Mouse (Mus musculus) limb, embryonic 11.5 days (tissue): ENCODE data around the gene Mphosph10. TPM values are rescaled to one million over a fixed set of nuclear protein-coding genes. Genes with fewer than 3 reads are reported as not detected.

Experiments used
- ATAC-seq: fragments of 200-750 bp; cut with Nextera tagmentation; 2 replicates; pipeline ENCODE4 v1.8.0; 2017; ENCODE audit warnings: low read depth; ENCODE audit not compliant: insufficient number of reproducible peaks, low FRiP score, low TSS enrichment
- DNase-seq: peaks from one replicate; pipeline ENCODE4 v3.0.0-alpha.2; 2015; ENCODE audit warnings: low spot score
- H3K27ac ChIP-seq: fragments of 300-500 bp; sonication (generic); replicated peaks from 2 replicates; pipeline ENCODE4 v1.5.1; 2014; ENCODE audit warnings: low read depth, mild to moderate bottlenecking, low read length
- H3K27me3 ChIP-seq: fragments of 300-500 bp; sonication (generic); 2 replicates; pipeline ENCODE4 v1.6.1; 2014; ENCODE audit warnings: mild to moderate bottlenecking, low read length, mixed read lengths; ENCODE audit not compliant: control insufficient read depth, insufficient read depth
- H3K36me3 ChIP-seq: fragments of 300-500 bp; sonication (generic); 2 replicates; pipeline ENCODE4 v1.6.1; 2014; ENCODE audit warnings: mild to moderate bottlenecking, low read length, moderate library complexity, mixed read lengths; ENCODE audit not compliant: control insufficient read depth, insufficient read depth
- H3K4me1 ChIP-seq: fragments of 300-500 bp; sonication (generic); 2 replicates; pipeline ENCODE4 v1.6.1; 2014; ENCODE audit warnings: low read length, mixed read lengths; ENCODE audit not compliant: control insufficient read depth, insufficient read depth
- H3K4me2 ChIP-seq: fragments of 300-500 bp; sonication (generic); 2 replicates; pipeline ENCODE4 v1.6.1; 2014; ENCODE audit warnings: low read depth, mild to moderate bottlenecking, moderate library complexity; ENCODE audit not compliant: severe bottlenecking
- H3K4me3 ChIP-seq: fragments of 300-500 bp; sonication (generic); 2 replicates; pipeline ENCODE4 v1.5.1; 2014; ENCODE audit warnings: low read depth, low read length
- H3K9ac ChIP-seq: fragments of 300-500 bp; sonication (generic); 2 replicates; pipeline ENCODE4 v1.6.1; 2014; ENCODE audit warnings: mild to moderate bottlenecking, low read length
- H3K9me3 ChIP-seq: fragments of 300-500 bp; sonication (generic); 2 replicates; pipeline ENCODE4 v1.6.1; 2016; ENCODE audit warnings: low read length; ENCODE audit not compliant: control insufficient read depth
- WGBS: fragments of 180-500 bp; shearing (Covaris S2); extraction: QIAGEN DNeasy Blood & Tissue Kit; methylation state at CpG from one replicate; pipeline ENCODE4 v1.1.7; 2014; 5-methylcytosine and 5-hydroxymethylcytosine counted together
- polyA plus RNA-seq: library from polyadenylated mRNA; unstranded; fragments of >200 nt; fragmentation: Nextera tagmentation; extraction: Ambion mirVana; gene quantifications from 2 replicates; pipeline ENCODE4 v1.2.1, GENCODE M21; 2014

The Mphosph10 gene
- polyA plus RNA-seq, 1 experiment from 2014 or later: 55.1 TPM

DNA sequence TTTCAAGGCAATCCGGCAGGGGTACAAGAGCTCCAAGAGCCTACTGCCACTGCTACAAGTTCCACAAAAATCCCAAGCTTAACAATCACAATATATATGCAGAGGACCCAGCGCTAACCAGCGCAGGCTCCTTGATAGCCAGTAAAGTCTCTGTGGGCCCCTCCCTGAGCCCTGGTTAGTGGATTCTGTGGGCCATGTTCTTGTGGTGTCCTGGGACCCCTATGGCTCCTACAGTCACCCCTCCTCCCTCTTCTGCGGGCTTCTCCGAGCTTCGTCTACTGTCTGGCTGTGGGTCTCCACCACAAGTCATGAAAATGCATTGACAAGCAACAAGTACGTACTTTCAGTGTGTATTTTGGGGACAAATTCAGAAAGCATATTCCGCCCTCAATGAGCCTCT is 589 bp downstream of the Mphosph10 start:
- peak overlapping the region; percentile 65 for H3K4me2 ChIP-seq
- peaks cover 5% of the 10 kb centered on the region; the same call in 1 of the 2 replicates for H3K36me3 ChIP-seq
- H3K4me1 ChIP-seq: 0 out of 2 replicates have a peak, but pooled peaks cover 2% of the 10 kb centered on the region
- WGBS: 4% methylated on average over 8 of the region's 8 CpGs
- no peak overlapping the region for H3K27ac ChIP-seq
- no peaks in the 10 kb centered on the region for H3K27me3 ChIP-seq
- ATAC-seq: no peak
- H3K4me3 ChIP-seq: peak overlapping the region; percentile 69
- peak overlapping the region; percentile 70 for H3K9ac ChIP-seq
- peak; percentile 35 for DNase-seq
- H3K9me3 ChIP-seq: no peaks in the 10 kb centered on the region

DNA sequence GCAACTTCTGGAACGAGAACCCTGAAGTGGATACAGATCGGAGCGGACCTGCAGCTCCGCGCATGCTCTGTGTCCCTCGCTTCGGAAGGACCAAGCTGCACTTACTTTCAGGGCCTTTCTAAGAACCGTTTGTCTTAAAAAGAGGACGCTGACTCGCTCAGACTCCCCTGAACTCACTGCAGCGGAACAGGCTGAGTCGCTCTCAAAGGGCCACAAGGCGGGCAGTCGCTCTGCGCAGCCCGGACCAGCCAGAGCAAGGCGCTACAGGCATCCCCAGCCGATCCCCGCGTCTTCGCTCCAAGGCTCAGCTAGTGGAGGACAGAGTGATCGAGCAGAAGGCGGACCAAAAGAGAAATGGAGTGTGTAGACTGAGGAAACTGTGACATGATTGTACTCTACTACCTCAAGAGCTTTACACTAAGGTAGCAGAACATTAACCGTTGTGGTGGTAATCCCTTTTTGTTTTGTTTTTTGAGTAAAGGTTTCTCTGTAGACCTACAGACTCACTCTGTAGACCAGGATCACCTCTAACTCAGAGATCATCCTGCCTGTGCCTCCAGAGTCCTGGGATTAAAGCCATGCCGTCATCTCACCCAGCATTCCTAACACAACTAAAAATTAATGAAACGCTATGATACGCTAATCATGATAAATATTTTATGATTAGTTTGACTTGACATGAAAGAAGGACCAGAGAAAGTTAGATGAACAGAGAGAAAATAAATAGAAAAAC is 18.1 kb downstream of the Mphosph10 start, which contains the start of gene Fan1:
TSS of gene Fan1 (minus strand) at position 266 of the 733 bp plus-strand sequence.
- Histone ChIP-seq H3K9ac (peak within 1 kb of the TSS; percentile 74), H3K9me3 (no peaks in the 10 kb centered on the region), H3K4me1 (no peaks in the 10 kb centered on the region), H3K27me3 (no peaks in the 10 kb centered on the region), H3K27ac (peak within 1 kb of the TSS; percentile 92), H3K4me3 (peak within 1 kb of the TSS; percentile 64), H3K4me2 (peak within 1 kb of the TSS; percentile 54), H3K36me3 (peaks cover 12% of the 10 kb centered on the region; the same call in 1 of the 2 replicates)
- 6% methylated on average over 27 of the region's 27 CpGs for WGBS
- DNase-seq (peak; percentile 91), ATAC-seq (peak; percentile 89)

DNA sequence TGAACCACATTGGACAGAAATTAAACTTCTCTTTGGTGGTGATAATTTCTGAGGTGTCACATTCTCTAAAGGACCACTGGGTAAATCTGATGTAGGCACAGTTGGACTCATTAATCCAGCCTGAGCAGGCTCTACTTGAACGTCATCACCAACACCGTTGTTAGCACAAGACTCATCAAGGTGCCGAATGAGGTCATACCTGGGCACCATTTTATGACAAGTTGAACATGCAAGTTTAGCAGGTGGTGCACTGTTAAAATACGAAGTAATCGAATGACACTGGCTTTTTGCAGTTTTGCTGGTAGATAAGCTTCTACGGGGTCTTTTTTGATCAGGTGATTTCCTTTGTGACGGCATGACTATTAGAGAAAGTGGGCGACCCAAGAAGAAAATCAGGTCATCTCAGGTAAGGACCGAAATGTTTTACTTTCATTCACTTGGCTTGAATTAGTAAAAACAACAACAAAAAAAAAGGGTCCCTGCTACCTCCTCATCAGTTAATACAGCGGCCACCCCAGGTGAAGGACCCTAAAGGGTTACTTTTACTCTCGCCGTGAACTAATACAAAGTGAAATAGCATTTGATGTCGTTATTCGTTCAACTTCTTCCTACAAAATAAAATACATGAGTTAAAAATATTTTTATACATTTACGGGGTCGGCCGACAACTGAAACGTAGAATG is 18.8 kb downstream of the Mphosph10 start:
- H3K4me2 ChIP-seq: peak overlapping the region; percentile 54
- H3K4me3 ChIP-seq: peak overlapping the region; percentile 64
- ATAC-seq (no peak), DNase-seq (no peak)
- peaks cover 12% of the 10 kb centered on the region; the same call in 1 of the 2 replicates for H3K36me3 ChIP-seq
- WGBS: 14% methylated on average over 18 of the region's 18 CpGs
- H3K9me3 ChIP-seq: no peaks in the 10 kb centered on the region
- no peaks in the 10 kb centered on the region for H3K27me3 ChIP-seq
- H3K27ac ChIP-seq: peak overlapping the region; percentile 92
- peak overlapping the region; percentile 74 for H3K9ac ChIP-seq
- H3K4me1 ChIP-seq: no peaks in the 10 kb centered on the region

DNA sequence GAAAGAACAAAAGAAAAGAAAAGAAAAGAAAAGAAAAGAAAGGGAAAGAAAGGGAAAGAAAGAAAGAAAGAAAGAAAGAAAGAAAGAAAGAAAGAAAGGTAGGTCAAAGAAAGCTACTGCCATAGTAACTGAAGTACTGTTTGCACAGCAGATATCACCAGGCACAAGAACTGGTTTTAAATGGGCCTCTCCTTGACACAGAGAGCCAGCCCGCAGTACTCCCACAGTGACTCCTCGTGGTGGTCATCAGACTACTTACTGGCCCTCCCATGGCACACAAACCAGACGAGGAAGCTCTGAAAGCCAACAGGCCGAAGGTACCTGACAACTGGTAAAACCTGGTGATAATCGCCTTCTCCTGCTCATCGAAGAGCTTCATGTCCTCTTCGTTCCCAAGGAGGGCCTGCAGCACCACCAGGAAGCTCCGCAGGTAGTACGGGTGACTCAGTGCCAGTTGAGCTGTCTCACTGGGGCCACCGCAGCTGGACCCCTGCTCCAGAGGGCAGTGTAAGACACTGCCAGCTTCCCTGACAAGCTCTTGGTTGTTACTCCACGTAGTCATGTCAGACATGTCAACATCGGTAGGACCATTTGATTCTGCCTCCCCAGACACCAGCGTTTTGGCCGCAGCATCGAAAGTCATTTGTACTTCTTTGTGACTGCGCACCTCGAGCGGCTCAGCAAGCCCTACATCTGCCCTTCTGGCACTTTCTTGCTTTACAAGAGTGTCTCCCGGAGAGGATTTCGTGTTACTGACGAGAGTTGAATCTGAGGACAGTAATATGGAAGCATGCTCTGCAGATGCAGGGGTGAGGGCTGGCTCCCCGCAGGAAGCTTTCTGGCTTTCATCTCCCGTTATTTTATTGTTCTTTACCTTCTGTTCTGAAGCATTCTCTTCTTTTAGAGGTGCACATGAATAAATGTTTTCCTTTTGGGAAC is 19.9 kb downstream of the Mphosph10 start:
- no peaks in the 10 kb centered on the region for H3K27me3 ChIP-seq
- no peak overlapping the region for H3K4me3 ChIP-seq
- 92% methylated on average over 23 of the region's 23 CpGs for WGBS
- H3K4me1 ChIP-seq: no peaks in the 10 kb centered on the region
- peaks cover 8% of the 10 kb centered on the region; the same call in 1 of the 2 replicates for H3K36me3 ChIP-seq
- H3K9ac ChIP-seq: no peak overlapping the region
- H3K9me3 ChIP-seq: no peaks in the 10 kb centered on the region
- H3K27ac ChIP-seq: no peak overlapping the region
- H3K4me2 ChIP-seq: no peak overlapping the region
- DNase-seq: no peak
- ATAC-seq: no peak

DNA sequence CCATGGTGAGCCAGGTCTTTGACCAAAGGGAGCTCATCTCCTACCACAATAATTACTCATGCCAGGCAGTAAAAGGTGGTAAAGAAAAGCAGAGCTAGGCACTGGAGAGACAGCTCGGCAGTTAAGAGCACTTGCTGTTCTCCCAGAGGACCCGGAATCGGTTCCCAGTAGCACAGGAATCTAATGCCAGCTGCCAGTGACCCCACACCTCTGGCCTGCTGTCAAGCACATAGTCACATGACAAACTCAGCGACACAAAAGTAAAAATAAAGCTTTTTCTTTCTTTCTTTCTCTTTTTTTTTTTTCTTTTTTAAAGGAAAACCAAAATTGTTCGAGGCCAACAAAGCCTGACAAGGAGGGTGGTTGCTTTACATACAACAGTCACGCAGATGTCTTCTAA is 22.2 kb downstream of the Mphosph10 start:
- 90% methylated on average over 6 of the region's 6 CpGs for WGBS
- Histone ChIP-seq H3K4me3 (no peak overlapping the region), H3K9ac (no peak overlapping the region), H3K36me3 (peaks cover 2% of the 10 kb centered on the region; the same call in 1 of the 2 replicates), H3K27ac (no peak overlapping the region), H3K27me3 (no peaks in the 10 kb centered on the region), H3K9me3 (no peaks in the 10 kb centered on the region), H3K4me2 (no peak overlapping the region), H3K4me1 (no peaks in the 10 kb centered on the region)
- ATAC-seq (no peak), DNase-seq (no peak)

GRCm38 (mm10) chr7:64365863-64366262 is 26.2 kb downstream of the Mphosph10 start:
- 95% methylated on average over 5 of the region's 5 CpGs for WGBS

DNA sequence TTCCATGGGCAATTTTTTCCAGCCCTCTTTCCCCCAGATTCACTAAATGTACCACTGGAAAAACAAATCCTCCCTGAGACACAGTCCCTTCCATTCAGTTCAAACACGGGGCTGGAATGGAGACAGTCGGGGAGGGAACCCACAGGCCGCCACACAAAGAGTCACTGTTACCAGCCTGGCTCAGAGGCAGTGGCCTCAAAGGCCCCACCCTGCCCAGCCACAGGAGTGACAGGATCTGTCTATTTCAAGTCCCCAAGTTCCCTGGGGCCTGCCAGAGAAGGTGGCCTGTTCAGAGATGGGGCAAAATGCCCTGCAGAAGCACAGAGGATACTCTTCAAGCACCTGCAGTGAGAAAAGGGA is 31.5 kb downstream of the Mphosph10 start:
- Histone ChIP-seq H3K4me3 (no peak overlapping the region), H3K4me2 (no peak overlapping the region), H3K9ac (no peak overlapping the region), H3K4me1 (no peaks in the 10 kb centered on the region), H3K27ac (no peak overlapping the region), H3K9me3 (no peaks in the 10 kb centered on the region), H3K36me3 (peaks cover 9% of the 10 kb centered on the region; the same call in 1 of the 2 replicates), H3K27me3 (no peaks in the 10 kb centered on the region)
- 78% methylated on average over 3 of the region's 3 CpGs for WGBS
- no peak for ATAC-seq
- no peak for DNase-seq

More at GRCm38 (mm10) chr7:64365863-64366262, 26.2 kb downstream of the Mphosph10 start:
- Histone ChIP-seq H3K9ac (no peak overlapping the region), H3K9me3 (no peaks in the 10 kb centered on the region), H3K36me3 (peaks cover 8% of the 10 kb centered on the region; the same call in 1 of the 2 replicates), H3K4me2 (no peak overlapping the region), H3K27me3 (no peaks in the 10 kb centered on the region), H3K27ac (no peak overlapping the region), H3K4me3 (no peak overlapping the region), H3K4me1 (no peaks in the 10 kb centered on the region)
- no peak for DNase-seq
- no peak for ATAC-seq
